Mouse (Mus musculus): Measurements from ENCODE around the gene March10.

March10 gene

GRCm38 (mm10) chr11:105456497-105456907 is at the start of gene March10:
March10 (minus strand) TSS chr11:105456735.
- no peak for DNase-seq (ENCODE audit: low read depth, low spot score)

GRCm38 (mm10) chr11:105506322-105506721 is 49.8 kb upstream of the March10 start:
- no peak for DNase-seq (ENCODE audit: low read depth, low spot score)

- no peak for DNase-seq (ENCODE audit: low read depth, low spot score)
These were observed 48.5 kb upstream of the March10 start for GRCm38 (mm10) chr11:105505038-105505437.

- peak; percentile 51 for DNase-seq (ENCODE audit: low read depth, low spot score)
These were observed 45.8 kb upstream of the March10 start for GRCm38 (mm10) chr11:105502311-105502710.

- DNase-seq (ENCODE audit: low read depth, low spot score): no peak
These were observed 41.0 kb upstream of the March10 start for GRCm38 (mm10) chr11:105497505-105497904.

- DNase-seq (ENCODE audit: low read depth, low spot score): no peak
These were observed 40.1 kb upstream of the March10 start for GRCm38 (mm10) chr11:105496665-105497064.

GRCm38 (mm10) chr11:105495591-105496270 is 39.2 kb upstream of the March10 start:
- no peak for DNase-seq (ENCODE audit: low read depth, low spot score)

- DNase-seq (ENCODE audit: low read depth, low spot score): no peak
These were observed 38.3 kb upstream of the March10 start for GRCm38 (mm10) chr11:105494786-105495369.

GRCm38 (mm10) chr11:105492392-105492791 is 35.9 kb upstream of the March10 start:
- no peak for DNase-seq (ENCODE audit: low read depth, low spot score)

GRCm38 (mm10) chr11:105490971-105491370 is 34.4 kb upstream of the March10 start:
- no peak for DNase-seq (ENCODE audit: low read depth, low spot score)

- no peak for DNase-seq (ENCODE audit: low read depth, low spot score)
These were observed 28.9 kb upstream of the March10 start for GRCm38 (mm10) chr11:105485412-105485811.

- peak; percentile 41 for DNase-seq (ENCODE audit: low read depth, low spot score)
These were observed 28.5 kb upstream of the March10 start for GRCm38 (mm10) chr11:105484993-105485392.

- no peak for DNase-seq (ENCODE audit: low read depth, low spot score)
These were observed 26.2 kb upstream of the March10 start for GRCm38 (mm10) chr11:105482747-105483146.

- DNase-seq (ENCODE audit: low read depth, low spot score): no peak
These were observed 18.2 kb upstream of the March10 start for GRCm38 (mm10) chr11:105474746-105475145.

- no peak for DNase-seq (ENCODE audit: low read depth, low spot score)
These were observed 17.8 kb upstream of the March10 start for GRCm38 (mm10) chr11:105474352-105474736.

GRCm38 (mm10) chr11:105473716-105474351 is 17.3 kb upstream of the March10 start:
- no peak for DNase-seq (ENCODE audit: low read depth, low spot score)

GRCm38 (mm10) chr11:105472610-105473009 is 16.1 kb upstream of the March10 start:
- no peak for DNase-seq (ENCODE audit: low read depth, low spot score)

- no peak for DNase-seq (ENCODE audit: low read depth, low spot score)
These were observed 14.4 kb upstream of the March10 start for GRCm38 (mm10) chr11:105470896-105471295.

GRCm38 (mm10) chr11:105469561-105469960 is 13.0 kb upstream of the March10 start:
- DNase-seq (ENCODE audit: low read depth, low spot score): no peak

GRCm38 (mm10) chr11:105469091-105469507 is 12.6 kb upstream of the March10 start:
- DNase-seq (ENCODE audit: low read depth, low spot score): no peak

GRCm38 (mm10) chr11:105468436-105468835 is 11.9 kb upstream of the March10 start:
- no peak for DNase-seq (ENCODE audit: low read depth, low spot score)

GRCm38 (mm10) chr11:105467816-105468215 is 11.3 kb upstream of the March10 start:
- DNase-seq (ENCODE audit: low read depth, low spot score): no peak

GRCm38 (mm10) chr11:105467266-105467665 is 10.7 kb upstream of the March10 start:
- no peak for DNase-seq (ENCODE audit: low read depth, low spot score)
